Mouse (Mus musculus) spleen, adult 2 months (tissue): Measurements from ENCODE around the gene Cd209a. TPM values are rescaled to one million over a fixed set of nuclear protein-coding genes. Genes with fewer than 3 reads are reported as not detected.

Experiments used
- DNase-seq, 2 experiments: peaks; one replicate each; pipeline versions ENCODE4 v3.0.0 to v3.0.0-alpha.2; 2012 to 2021; ENCODE audit warnings: low spot score in 2 of 2, low read depth in 1 of 2
- H3K27ac ChIP-seq: fragments of 200-500 bp; 2 replicates; pipeline ENCODE4 v1.5.1; 2012; ENCODE audit warnings: low read length, inconsistent platforms; ENCODE audit not compliant: insufficient read depth
- H3K27me3 ChIP-seq: fragments of 200-500 bp; 2 replicates; pipeline ENCODE4 v1.6.1; 2012; ENCODE audit warnings: mild to moderate bottlenecking, moderate library complexity, low read length, inconsistent platforms; ENCODE audit not compliant: control insufficient read depth, insufficient read depth
- H3K36me3 ChIP-seq: fragments of 200-500 bp; 2 replicates; pipeline ENCODE4 v1.6.1; 2012; ENCODE audit warnings: mild to moderate bottlenecking, low read length, inconsistent platforms; ENCODE audit not compliant: control insufficient read depth, insufficient read depth
- H3K4me1 ChIP-seq: fragments of 200-500 bp; 2 replicates; pipeline ENCODE4 v1.6.1; 2011; ENCODE audit warnings: inconsistent platforms; ENCODE audit not compliant: control insufficient read depth, insufficient read depth, insufficient read length
- H3K4me3 ChIP-seq: fragments of 200-500 bp; 2 replicates; pipeline ENCODE4 v1.5.1; 2011; ENCODE audit warnings: mild to moderate bottlenecking, inconsistent platforms; ENCODE audit not compliant: insufficient read depth, insufficient read length; ENCODE audit errors: extremely low read depth
- CTCF ChIP-seq: fragments of 200-500 bp; IDR thresholded peaks from 2 replicates; pipeline ENCODE4 v1.5.1; 2011; ENCODE audit warnings: mild to moderate bottlenecking, inconsistent platforms; ENCODE audit not compliant: insufficient read depth, insufficient read length, insufficient replicate concordance; ENCODE audit errors: extremely low read depth
- POLR2A ChIP-seq: fragments of 200-500 bp; IDR thresholded peaks from 2 replicates; pipeline ENCODE4 v1.6.1; 2011; ENCODE audit warnings: low read depth, low read length, inconsistent platforms
- WGBS: fragments of 180-500 bp; shearing (Covaris S2); methylation state at CpG from one replicate; pipeline ENCODE4 v1.1.7; 2018; 5-methylcytosine and 5-hydroxymethylcytosine counted together
- polyA plus RNA-seq: library from polyadenylated mRNA; depleted of rRNA; stranded (reverse); fragments of >200 nt; gene quantifications from 2 replicates; pipeline ENCODE4 v1.2.3, GENCODE M21; 2012; rRNA removed

Gene Cd209a
- polyA plus RNA-seq, 1 experiment = 0.77 TPM

- 93% methylated on average over 1 of the region's 1 CpGs for WGBS
- Histone ChIP-seq H3K27ac (no peak overlapping the region), H3K36me3 (no peaks in the 10 kb centered on the region), H3K27me3 (no peaks in the 10 kb centered on the region), H3K4me1 (peaks cover 2% of the 10 kb centered on the region; the same call in 1 of the 2 replicates), H3K4me3 (no peak overlapping the region)
- DNase-seq = no peak
- TF ChIP-seq POLR2A = no peak
- no peak for TF ChIP-seq CTCF
Observed at GRCm38 (mm10) chr8:3701491-3701890, 47.3 kb downstream of the Cd209a start.

GRCm38 (mm10) chr8:3694121-3694520 lies 54.7 kb downstream of the Cd209a start, which contains the start of gene Fcer2a:
TSS of gene Fcer2a (minus strand) at chr8:3694175.
- no peaks in the 10 kb centered on the region for H3K27me3 ChIP-seq
- peaks cover 10% of the 10 kb centered on the region for H3K36me3 ChIP-seq
- peak within 1 kb of the TSS; percentile 85 for H3K27ac ChIP-seq
- no peak for TF ChIP-seq CTCF
- no peak for TF ChIP-seq POLR2A
- peaks cover 6% of the 10 kb centered on the region; the same call in 1 of the 2 replicates for H3K4me1 ChIP-seq
- WGBS = 37% methylated on average over 3 of the region's 3 CpGs
- DNase-seq = peak; percentile 54 to 55
- peak within 1 kb of the TSS; percentile 62 for H3K4me3 ChIP-seq

Other genes with a start within 250 kb of the Cd209a start
- gene Mcoln1, start 248.5 kb downstream of the Cd209a start, polyA plus RNA-seq = 188 and 219 TPM in 2 replicates
- gene Pnpla6, start 233.6 kb downstream of the Cd209a start, polyA plus RNA-seq = 56.0 and 60.4 TPM in 2 replicates
- not detected in 2 replicates for gene C330021F23Rik, start 181.0 kb downstream of the Cd209a start, polyA plus RNA-seq
- 2.1 and 2.4 TPM in 2 replicates for gene Camsap3, start 161.7 kb downstream of the Cd209a start, polyA plus RNA-seq
- gene Xab2, start 127.7 kb downstream of the Cd209a start, polyA plus RNA-seq = 61.9 and 71.5 TPM in 2 replicates
- 1.6 and 3.3 TPM in 2 replicates for gene Pet100, start 127.4 kb downstream of the Cd209a start, polyA plus RNA-seq
- not detected in 2 replicates for gene Pcp2, start 123.4 kb downstream of the Cd209a start, polyA plus RNA-seq
- 129 and 145 TPM in 2 replicates for gene Stxbp2, start 118.0 kb downstream of the Cd209a start, polyA plus RNA-seq
- gene Retn, start 93.2 kb downstream of the Cd209a start, polyA plus RNA-seq = 0.56 and 1.3 TPM in 2 replicates
- gene Mcemp1, start 83.2 kb downstream of the Cd209a start, polyA plus RNA-seq = 4.1 and 5.3 TPM in 2 replicates
- gene Fcor, start 76.6 kb downstream of the Cd209a start, polyA plus RNA-seq = 0.77 and 0.86 TPM in 2 replicates
- 21.6 and 29.9 TPM in 2 replicates for gene Trappc5, start 72.7 kb downstream of the Cd209a start, polyA plus RNA-seq
- gene Fcer2a, start 54.8 kb downstream of the Cd209a start, polyA plus RNA-seq = 50.9 and 51.7 TPM in 2 replicates
- gene Clec4g, start 28.3 kb downstream of the Cd209a start, polyA plus RNA-seq = 0.69 and 1.1 TPM in 2 replicates
- gene Cd209e, start 105.3 kb upstream of the Cd209a start, polyA plus RNA-seq = 0.07 and 0.11 TPM in 2 replicates
- gene Cd209d, start 129.6 kb upstream of the Cd209a start, polyA plus RNA-seq = 3.6 and 3.7 TPM in 2 replicates
- 2.6 and 7.8 TPM in 2 replicates for gene Cd209b, start 177.9 kb upstream of the Cd209a start, polyA plus RNA-seq
- gene Cd209c, start 205.8 kb upstream of the Cd209a start, polyA plus RNA-seq = 0.40 and 0.53 TPM in 2 replicates